19 mouse cellular contexts compared by ENCODE assay signal in genomic region chr12:36089221-36089620, GRCm38 (mm10). TPM values are rescaled to one million over a fixed set of nuclear protein-coding genes. Genes with fewer than 3 reads are reported as not detected.
DNase-seq lines count a peak whose midpoint lies in the region; ATAC-seq lines count a peak whose summit lies in the region.
"Had no signal": no experiment of that assay in that cellular context is flagged by ENCODE, and none has a peak within 500 bp of the region (broad histone marks: within the 10 kb centered on the region; RNA-seq: fewer than 3 reads in every experiment).

No protein-coding gene starts in this region.

- H3K27ac ChIP-seq in embryonic facial prominence, embryonic 14.5 days (replicated peaks; ENCODE audit: low read depth, low read length): no peak overlapping the region
- no peak overlapping the region for H3K27ac ChIP-seq in embryonic facial prominence, embryonic 10.5 days (replicated peaks)
- no peak overlapping the region for H3K27ac ChIP-seq in kidney, embryonic 14.5 days (ENCODE audit: low read depth, low read length)
- H3K27ac ChIP-seq: embryonic facial prominence, embryonic 15.5 days; forebrain, embryonic 15.5 days; liver, embryonic 14.5 days; midbrain, embryonic 12.5 days; neural tube, embryonic 13.5 days had no signal

- H3K9ac ChIP-seq in embryonic facial prominence, embryonic 14.5 days (ENCODE audit: low read depth, low read length): no peak overlapping the region
- no peak overlapping the region for H3K9ac ChIP-seq in kidney, embryonic 14.5 days (ENCODE audit: low read depth, low read length)
- H3K9ac ChIP-seq: embryonic facial prominence, embryonic 15.5 days; forebrain, embryonic 15.5 days; liver, embryonic 14.5 days; midbrain, embryonic 12.5 days; neural tube, embryonic 13.5 days had no signal

- no peaks in the 10 kb centered on the region for H3K4me1 ChIP-seq in embryonic facial prominence, embryonic 14.5 days (ENCODE audit: control insufficient read depth, insufficient read depth, low read length)
- no peaks in the 10 kb centered on the region for H3K4me1 ChIP-seq in embryonic facial prominence, embryonic 10.5 days
- H3K4me1 ChIP-seq in kidney, embryonic 14.5 days (ENCODE audit: control insufficient read depth, insufficient read depth, low read length): no peaks in the 10 kb centered on the region
- H3K4me1 ChIP-seq: embryonic facial prominence, embryonic 15.5 days; neural tube, embryonic 13.5 days had no signal

- no peak overlapping the region for H3K4me3 ChIP-seq in embryonic facial prominence, embryonic 14.5 days (ENCODE audit: low read depth, low read length)
- no peak overlapping the region for H3K4me3 ChIP-seq in embryonic facial prominence, embryonic 10.5 days
- H3K4me3 ChIP-seq in kidney, embryonic 14.5 days (ENCODE audit: low read length): no peak overlapping the region
- H3K4me3 ChIP-seq: embryonic facial prominence, embryonic 15.5 days; forebrain, embryonic 15.5 days; midbrain, embryonic 12.5 days; neural tube, embryonic 13.5 days had no signal

- ATAC-seq in embryonic facial prominence, embryonic 14.5 days (ENCODE audit: low read depth): peak; percentile 55; the same call in 1 of the 2 replicates
- no peak for ATAC-seq in kidney, embryonic 14.5 days (ENCODE audit: low FRiP score, low TSS enrichment)
- ATAC-seq: forebrain, embryonic 15.5 days had no signal

- H3K4me2 ChIP-seq in embryonic facial prominence, embryonic 14.5 days (ENCODE audit: low read depth, low read length): no peak overlapping the region
- no peak overlapping the region for H3K4me2 ChIP-seq in kidney, embryonic 14.5 days (replicated peaks; ENCODE audit: low read depth, low read length)
- H3K4me2 ChIP-seq: embryonic facial prominence, embryonic 15.5 days; forebrain, embryonic 15.5 days; heart, embryonic 11.5 days; midbrain, embryonic 12.5 days; neural tube, embryonic 13.5 days had no signal

- no peaks in the 10 kb centered on the region for H3K9me3 ChIP-seq in embryonic facial prominence, embryonic 14.5 days (ENCODE audit: control insufficient read depth, low read length)
- H3K9me3 ChIP-seq in embryonic facial prominence, embryonic 10.5 days: no peaks in the 10 kb centered on the region
- no peaks in the 10 kb centered on the region for H3K9me3 ChIP-seq in kidney, embryonic 14.5 days (ENCODE audit: control insufficient read depth, low read length)
- H3K9me3 ChIP-seq: embryonic facial prominence, embryonic 15.5 days; forebrain, embryonic 15.5 days; midbrain, embryonic 12.5 days; neural tube, embryonic 13.5 days had no signal

- H3K27me3 ChIP-seq in embryonic facial prominence, embryonic 14.5 days (replicated peaks; ENCODE audit: control insufficient read depth, insufficient read depth, low read length): no peaks in the 10 kb centered on the region
- H3K27me3 ChIP-seq in embryonic facial prominence, embryonic 10.5 days (replicated peaks; ENCODE audit: low read depth, poor library complexity, severe bottlenecking): no peaks in the 10 kb centered on the region
- no peaks in the 10 kb centered on the region for H3K27me3 ChIP-seq in kidney, embryonic 14.5 days (ENCODE audit: control insufficient read depth, insufficient read depth, low read length)
- H3K27me3 ChIP-seq: embryonic facial prominence, embryonic 15.5 days; forebrain, embryonic 15.5 days; midbrain, embryonic 12.5 days; neural tube, embryonic 13.5 days had no signal

- peaks cover 19% of the 10 kb centered on the region for H3K36me3 ChIP-seq in embryonic facial prominence, embryonic 14.5 days (ENCODE audit: control insufficient read depth, insufficient read depth, low read length)
- H3K36me3 ChIP-seq in embryonic facial prominence, embryonic 10.5 days (replicated peaks): peaks cover 42% of the 10 kb centered on the region
- peaks cover 17% of the 10 kb centered on the region; the same call in 1 of the 2 replicates for H3K36me3 ChIP-seq in kidney, embryonic 14.5 days (ENCODE audit: control insufficient read depth, insufficient read depth, low read length)

- WGBS in embryonic facial prominence, embryonic 14.5 days: 67% methylated on average over 6 of the region's 6 CpGs
- 94% methylated on average over 6 of the region's 6 CpGs for WGBS in embryonic facial prominence, embryonic 10.5 days
- WGBS in kidney, embryonic 14.5 days: 84% methylated on average over 6 of the region's 6 CpGs

- DNase-seq in embryonic facial prominence, embryonic 14.5 days (ENCODE audit: low spot score): peak; percentile 41
- no peak for DNase-seq in embryonic facial prominence, embryonic 10.5 days (ENCODE audit: low spot score)
- DNase-seq in kidney, postnatal 14 days: peak; percentile 11
- DNase-seq in MN1 (ENCODE audit: low spot score): peak; percentile 11
- peak; percentile 28 for DNase-seq in lung, postnatal 14 days
- no peak for DNase-seq in heart, adult 18-20 months
- no peak for DNase-seq in ovary, postnatal 36 days (ENCODE audit: low spot score)
- DNase-seq: adrenal gland, postnatal 14 days; B cell, adult 2 months; gastrocnemius, postnatal 14 days; kidney, adult 11 months; layer of hippocampus, adult 9-11 months had no signal

RNA-seq across cellular contexts. Expression of gene Tspan13, which starts 46.9 kb away (rescaled TPM):
- polyA plus RNA-seq in embryonic facial prominence, embryonic 14.5 days (2014; fragmentation: Nextera tagmentation; extraction: Ambion mirVana): 57.3 and 57.5 TPM in 2 replicates
- polyA plus RNA-seq in embryonic facial prominence, embryonic 10.5 days (2016; fragmentation: Nextera tagmentation; extraction: Ambion mirVana): 105 and 112 TPM in 2 replicates
- polyA plus RNA-seq in kidney, embryonic 14.5 days (2014; fragmentation: Nextera tagmentation; extraction: Ambion mirVana): 92.9 and 99.7 TPM in 2 replicates
- total RNA-seq in heart, adult 18-20 months (2021): 10 to 100 TPM; 34.9 to 46.1 TPM

Comparison
In these comparisons a context has a peak if more than half of its experiments do, and no peak if none do; other contexts are left out.
1. DNase-seq: peak in embryonic facial prominence, embryonic 14.5 days (single experiment), kidney, postnatal 14 days (single experiment), MN1 (single experiment) and lung, postnatal 14 days (single experiment); none in embryonic facial prominence, embryonic 10.5 days (single experiment), heart, adult 18-20 months (0 of 2) and ovary, postnatal 36 days (single experiment).